Mouse (Mus musculus) embryonic facial prominence, embryonic 14.5 days (tissue): ENCODE measurements at regions not wholly inside any gene's neighbourhood (a gene's known extent, or its start where the extent isn't known, plus 50 kb on each side); places are given as distances from the start of the nearest gene placed in this dataset.

Experiments used
- ATAC-seq: fragments of 200-750 bp; cut with Nextera tagmentation; 2 replicates; pipeline ENCODE4 v1.8.0; 2017; ENCODE audit warnings: low read depth, moderate number of reproducible peaks, moderate TSS enrichment
- DNase-seq: peaks from one replicate; pipeline ENCODE4 v3.0.0-alpha.2; 2015; ENCODE audit warnings: low spot score
- H3K27ac ChIP-seq: fragments of 300-500 bp; sonication (generic); replicated peaks from 2 replicates; pipeline ENCODE4 v1.5.1; 2014; ENCODE audit warnings: low read depth, mild to moderate bottlenecking, low read length, moderate library complexity
- H3K27me3 ChIP-seq: fragments of 300-500 bp; sonication (generic); replicated peaks from 2 replicates; pipeline ENCODE4 v1.6.1; 2014; ENCODE audit warnings: low read length; ENCODE audit not compliant: control insufficient read depth, insufficient read depth
- H3K36me3 ChIP-seq: fragments of 300-500 bp; sonication (generic); 2 replicates; pipeline ENCODE4 v1.6.1; 2014; ENCODE audit warnings: low read length, mixed read lengths; ENCODE audit not compliant: control insufficient read depth, insufficient read depth
- H3K4me1 ChIP-seq: fragments of 300-500 bp; sonication (generic); 2 replicates; pipeline ENCODE4 v1.6.1; 2014; ENCODE audit warnings: antibody characterized with exemption, low read length; ENCODE audit not compliant: control insufficient read depth, insufficient read depth
- H3K4me2 ChIP-seq: fragments of 300-500 bp; sonication (generic); 2 replicates; pipeline ENCODE4 v1.6.1; 2014; ENCODE audit warnings: low read depth, mild to moderate bottlenecking, low read length, moderate library complexity, mixed read lengths
- H3K4me3 ChIP-seq: fragments of 300-500 bp; sonication (generic); 2 replicates; pipeline ENCODE4 v1.5.1; 2014; ENCODE audit warnings: low read depth, mild to moderate bottlenecking, low read length
- H3K9ac ChIP-seq: fragments of 300-500 bp; sonication (generic); 2 replicates; pipeline ENCODE4 v1.6.1; 2014; ENCODE audit warnings: low read depth, mild to moderate bottlenecking, low read length, moderate library complexity, mixed read lengths
- H3K9me3 ChIP-seq: fragments of 300-500 bp; sonication (generic); 2 replicates; pipeline ENCODE4 v1.6.1; 2016; ENCODE audit warnings: low read length; ENCODE audit not compliant: control insufficient read depth
- WGBS: fragments of 180-500 bp; shearing (Covaris S2); extraction: QIAGEN DNeasy Blood & Tissue Kit; methylation state at CpG from one replicate; pipeline ENCODE4 v1.1.7; 2014; 5-methylcytosine and 5-hydroxymethylcytosine counted together

- H3K36me3 ChIP-seq = no peaks in the 10 kb centered on the region
- H3K4me3 ChIP-seq = no peak overlapping the region
- no peaks in the 10 kb centered on the region for H3K9me3 ChIP-seq
- H3K27me3 ChIP-seq = no peaks in the 10 kb centered on the region
- 0 out of 2 replicates have a peak, but pooled peaks cover 5% of the 10 kb centered on the region for H3K4me1 ChIP-seq
- no peak overlapping the region for H3K27ac ChIP-seq
- WGBS = 78% methylated on average over 10 of the region's 10 CpGs
- no peak for DNase-seq
- H3K4me2 ChIP-seq = no peak overlapping the region
- ATAC-seq = no peak
- no peak overlapping the region for H3K9ac ChIP-seq
Measured at GRCm38 (mm10) chr3:38002275-38002674, 278.0 kb upstream of the Gm5148 start.

GRCm38 (mm10) chr3:37999779-38000178 is 275.5 kb upstream of the Gm5148 start:
- WGBS = 100% methylated on average over 1 of the region's 1 CpGs
- no peak for ATAC-seq
- Histone ChIP-seq H3K4me3 (no peak overlapping the region), H3K27me3 (no peaks in the 10 kb centered on the region), H3K4me1 (0 out of 2 replicates have a peak, but pooled peaks cover 5% of the 10 kb centered on the region), H3K27ac (no peak overlapping the region), H3K9ac (no peak overlapping the region), H3K9me3 (no peaks in the 10 kb centered on the region), H3K4me2 (no peak overlapping the region), H3K36me3 (no peaks in the 10 kb centered on the region)
- no peak for DNase-seq

GRCm38 (mm10) chr3:37997998-37998397 is 273.7 kb upstream of the Gm5148 start:
- ATAC-seq = no peak
- no peak for DNase-seq
- Histone ChIP-seq H3K9ac (no peak overlapping the region), H3K27ac (no peak overlapping the region), H3K9me3 (no peaks in the 10 kb centered on the region), H3K27me3 (no peaks in the 10 kb centered on the region), H3K4me3 (no peak overlapping the region), H3K4me1 (0 out of 2 replicates have a peak, but pooled peaks cover 6% of the 10 kb centered on the region), H3K4me2 (no peak overlapping the region), H3K36me3 (no peaks in the 10 kb centered on the region)
- 80% methylated on average over 3 of the region's 3 CpGs for WGBS

- Histone ChIP-seq H3K27ac (no peak overlapping the region), H3K4me1 (peaks cover 10% of the 10 kb centered on the region; the same call in 1 of the 2 replicates), H3K36me3 (no peaks in the 10 kb centered on the region), H3K27me3 (no peaks in the 10 kb centered on the region), H3K9ac (no peak overlapping the region), H3K4me2 (no peak overlapping the region), H3K4me3 (no peak overlapping the region), H3K9me3 (no peaks in the 10 kb centered on the region)
- no peak for DNase-seq
- WGBS = 93% methylated on average over 6 of the region's 6 CpGs
- ATAC-seq = no peak
Measured at GRCm38 (mm10) chr3:37989992-37990391, 265.7 kb upstream of the Gm5148 start.

GRCm38 (mm10) chr3:37987775-37988505 is 263.6 kb upstream of the Gm5148 start:
- peaks cover 8% of the 10 kb centered on the region; the same call in 1 of the 2 replicates for H3K4me1 ChIP-seq
- no peak overlapping the region for H3K27ac ChIP-seq
- H3K4me3 ChIP-seq = no peak overlapping the region
- H3K27me3 ChIP-seq = no peaks in the 10 kb centered on the region
- WGBS = 76% methylated on average over 20 of the region's 20 CpGs
- ATAC-seq = no peak
- H3K9ac ChIP-seq = no peak overlapping the region
- DNase-seq = no peak
- H3K9me3 ChIP-seq = no peaks in the 10 kb centered on the region
- H3K4me2 ChIP-seq = no peak overlapping the region
- H3K36me3 ChIP-seq = no peaks in the 10 kb centered on the region

- H3K9ac ChIP-seq = no peak overlapping the region
- no peaks in the 10 kb centered on the region for H3K36me3 ChIP-seq
- peaks cover 4% of the 10 kb centered on the region; the same call in 1 of the 2 replicates for H3K4me1 ChIP-seq
- H3K27ac ChIP-seq = no peak overlapping the region
- DNase-seq = no peak
- H3K9me3 ChIP-seq = no peaks in the 10 kb centered on the region
- no peak overlapping the region for H3K4me3 ChIP-seq
- no peak overlapping the region for H3K4me2 ChIP-seq
- ATAC-seq = no peak
- no peaks in the 10 kb centered on the region for H3K27me3 ChIP-seq
- 69% methylated on average over 14 of the region's 14 CpGs for WGBS
Measured at GRCm38 (mm10) chr3:37987007-37987774, 262.9 kb upstream of the Gm5148 start.

GRCm38 (mm10) chr3:37984706-37985105 is 260.4 kb upstream of the Gm5148 start:
- no peak overlapping the region for H3K9ac ChIP-seq
- no peaks in the 10 kb centered on the region for H3K36me3 ChIP-seq
- ATAC-seq (no peak), DNase-seq (no peak)
- H3K27ac ChIP-seq = no peak overlapping the region
- 79% methylated on average over 9 of the region's 9 CpGs for whole genome bisulfite sequencing
- H3K4me1 ChIP-seq = peaks cover 4% of the 10 kb centered on the region; the same call in 1 of the 2 replicates
- H3K4me2 ChIP-seq = no peak overlapping the region
- H3K4me3 ChIP-seq = no peak overlapping the region
- H3K27me3 ChIP-seq = no peaks in the 10 kb centered on the region
- H3K9me3 ChIP-seq = no peaks in the 10 kb centered on the region

GRCm38 (mm10) chr3:37981481-37982180 is 257.3 kb upstream of the Gm5148 start:
- ATAC-seq (no peak), DNase-seq (no peak)
- Histone ChIP-seq H3K4me1 (peaks cover 14% of the 10 kb centered on the region), H3K9ac (no peak overlapping the region), H3K4me3 (no peak overlapping the region), H3K27ac (no peak overlapping the region), H3K4me2 (no peak overlapping the region), H3K27me3 (no peaks in the 10 kb centered on the region), H3K9me3 (no peaks in the 10 kb centered on the region), H3K36me3 (no peaks in the 10 kb centered on the region)
- 59% methylated on average over 7 of the region's 7 CpGs for WGBS
